Mouse (Mus musculus): ENCODE measurements around the gene Itga6. TPM values are rescaled to one million over a fixed set of nuclear protein-coding genes. Genes with fewer than 3 reads are reported as not detected.

Itga6 gene
- total and polyA plus RNA-seq, 2 experiments: 2.4 to 5.1 TPM

- H3K36me3 ChIP-seq (ENCODE audit: control insufficient read depth, insufficient read depth, low read length): peaks cover 52% of the 10 kb centered on the region
These were observed 141.9 kb downstream of the Itga6 start for GRCm38 (mm10) chr2:71887269-71887668.

GRCm38 (mm10) chr2:71888437-71888836 is 143.0 kb downstream of the Itga6 start:
- TF ChIP-seq CTCF (IDR thresholded peaks at IDR 0.05; ENCODE audit: low read depth, low read length) (0 out of 2 replicates have a peak, but pooled peaks have one; percentile 24), POLR2A (IDR thresholded peaks at IDR 0.05; ENCODE audit: extremely low read depth, insufficient read depth, low read length) (no peak)
- WGBS: 76% methylated on average over 4 of the region's 4 CpGs
- peaks cover 46% of the 10 kb centered on the region for H3K36me3 ChIP-seq (ENCODE audit: control insufficient read depth, insufficient read depth, low read length)
- H3K79me2 ChIP-seq (ENCODE audit: control insufficient read depth, insufficient read depth, low read length): no peaks in the 10 kb centered on the region
- no peaks in the 10 kb centered on the region for H3K27me3 ChIP-seq (ENCODE audit: control insufficient read depth, insufficient read depth, low read length)
- no peak overlapping the region for H3K27ac ChIP-seq (replicated peaks; ENCODE audit: insufficient read depth, low read depth, low read length)
- H3K4me1 ChIP-seq (ENCODE audit: control insufficient read depth, insufficient read depth, low read length): peaks cover 9% of the 10 kb centered on the region
- no peak for DNase-seq (ENCODE audit: extremely low read depth, low read depth, low spot score)
- no peak overlapping the region for H3K4me3 ChIP-seq (ENCODE audit: insufficient read depth, low read depth, low read length)
- no peak overlapping the region for H3K9ac ChIP-seq (ENCODE audit: low read depth, low read length)

More at GRCm38 (mm10) chr2:71887269-71887668, 141.9 kb downstream of the Itga6 start:
- no peak overlapping the region for H3K9ac ChIP-seq (ENCODE audit: low read depth, low read length)
- no peak overlapping the region for H3K27ac ChIP-seq (replicated peaks; ENCODE audit: insufficient read depth, low read depth, low read length)
- no peaks in the 10 kb centered on the region for H3K27me3 ChIP-seq (ENCODE audit: control insufficient read depth, insufficient read depth, low read length)
- no peaks in the 10 kb centered on the region for H3K79me2 ChIP-seq (ENCODE audit: control insufficient read depth, insufficient read depth, low read length)
- no peaks in the 10 kb centered on the region for H3K4me1 ChIP-seq (ENCODE audit: control insufficient read depth, insufficient read depth, low read length)
- TF ChIP-seq CTCF (IDR thresholded peaks at IDR 0.05; ENCODE audit: low read depth, low read length): no peak
- no peak for TF ChIP-seq POLR2A (IDR thresholded peaks at IDR 0.05; ENCODE audit: extremely low read depth, insufficient read depth, low read length)
- WGBS: 86% methylated on average over 4 of the region's 4 CpGs
- no peak overlapping the region for H3K4me3 ChIP-seq (ENCODE audit: insufficient read depth, low read depth, low read length)
- peak; percentile 53 for DNase-seq (ENCODE audit: extremely low read depth, low read depth, low spot score)

- no peak overlapping the region for H3K27ac ChIP-seq (replicated peaks; ENCODE audit: insufficient read depth, low read depth, low read length)
- H3K27me3 ChIP-seq (ENCODE audit: control insufficient read depth, insufficient read depth, low read length): no peaks in the 10 kb centered on the region
- no peak overlapping the region for H3K9ac ChIP-seq (ENCODE audit: low read depth, low read length)
- DNase-seq (ENCODE audit: extremely low read depth, low read depth, low spot score): peak; percentile 37
- H3K79me2 ChIP-seq (ENCODE audit: control insufficient read depth, insufficient read depth, low read length): no peaks in the 10 kb centered on the region
- no peak for TF ChIP-seq POLR2A (IDR thresholded peaks at IDR 0.05; ENCODE audit: extremely low read depth, insufficient read depth, low read length)
- TF ChIP-seq CTCF (IDR thresholded peaks at IDR 0.05; ENCODE audit: low read depth, low read length): no peak
- H3K4me1 ChIP-seq (ENCODE audit: control insufficient read depth, insufficient read depth, low read length): peaks cover 9% of the 10 kb centered on the region
- H3K4me3 ChIP-seq (ENCODE audit: insufficient read depth, low read depth, low read length): no peak overlapping the region
- 95% methylated on average over 2 of the region's 2 CpGs for WGBS
- H3K36me3 ChIP-seq (ENCODE audit: control insufficient read depth, insufficient read depth, low read length): peaks cover 32% of the 10 kb centered on the region
These were observed 146.1 kb downstream of the Itga6 start for GRCm38 (mm10) chr2:71891536-71891935.

- no peaks in the 10 kb centered on the region for H3K27me3 ChIP-seq (ENCODE audit: control insufficient read depth, insufficient read depth, low read length)
- H3K4me1 ChIP-seq (ENCODE audit: control insufficient read depth, insufficient read depth, low read length): peaks cover 9% of the 10 kb centered on the region
- H3K27ac ChIP-seq (replicated peaks; ENCODE audit: insufficient read depth, low read depth, low read length): peak overlapping the region; percentile 33; the same call in 1 of the 2 replicates
- H3K79me2 ChIP-seq (ENCODE audit: control insufficient read depth, insufficient read depth, low read length): no peaks in the 10 kb centered on the region
- no peak overlapping the region for H3K4me3 ChIP-seq (ENCODE audit: insufficient read depth, low read depth, low read length)
- peaks cover 28% of the 10 kb centered on the region for H3K36me3 ChIP-seq (ENCODE audit: control insufficient read depth, insufficient read depth, low read length)
- TF ChIP-seq POLR2A (IDR thresholded peaks at IDR 0.05; ENCODE audit: extremely low read depth, insufficient read depth, low read length) (no peak), CTCF (IDR thresholded peaks at IDR 0.05; ENCODE audit: low read depth, low read length) (no peak)
- H3K9ac ChIP-seq (ENCODE audit: low read depth, low read length): no peak overlapping the region
- peak; percentile 83 for DNase-seq (ENCODE audit: extremely low read depth, low read depth, low spot score)
- whole genome bisulfite sequencing: 40% methylated on average over 7 of the region's 7 CpGs
These were observed 147.4 kb downstream of the Itga6 start for GRCm38 (mm10) chr2:71892741-71893349.

GRCm38 (mm10) chr2:71895596-71896286 is 150.3 kb downstream of the Itga6 start:
- WGBS: 95% methylated on average over 13 of the region's 13 CpGs
- Histone ChIP-seq H3K36me3 (ENCODE audit: control insufficient read depth, insufficient read depth, low read length) (peaks cover 32% of the 10 kb centered on the region), H3K27ac (replicated peaks; ENCODE audit: insufficient read depth, low read depth, low read length) (no peak overlapping the region), H3K4me3 (ENCODE audit: insufficient read depth, low read depth, low read length) (no peak overlapping the region), H3K9ac (ENCODE audit: low read depth, low read length) (no peak overlapping the region), H3K4me1 (ENCODE audit: control insufficient read depth, insufficient read depth, low read length) (peaks cover 9% of the 10 kb centered on the region), H3K27me3 (ENCODE audit: control insufficient read depth, insufficient read depth, low read length) (no peaks in the 10 kb centered on the region), H3K79me2 (ENCODE audit: control insufficient read depth, insufficient read depth, low read length) (no peaks in the 10 kb centered on the region)
- TF ChIP-seq POLR2A (IDR thresholded peaks at IDR 0.05; ENCODE audit: extremely low read depth, insufficient read depth, low read length): no peak
- no peak for TF ChIP-seq CTCF (IDR thresholded peaks at IDR 0.05; ENCODE audit: low read depth, low read length)
- DNase-seq (ENCODE audit: extremely low read depth, low read depth, low spot score): no peak

- TF ChIP-seq CTCF (IDR thresholded peaks at IDR 0.05; ENCODE audit: low read depth, low read length) (no peak), POLR2A (IDR thresholded peaks at IDR 0.05; ENCODE audit: extremely low read depth, insufficient read depth, low read length) (no peak)
- no peak for DNase-seq (ENCODE audit: extremely low read depth, low read depth, low spot score)
- Histone ChIP-seq H3K9ac (ENCODE audit: low read depth, low read length) (no peak overlapping the region), H3K4me3 (ENCODE audit: insufficient read depth, low read depth, low read length) (no peak overlapping the region), H3K4me1 (ENCODE audit: control insufficient read depth, insufficient read depth, low read length) (peaks cover 8% of the 10 kb centered on the region), H3K36me3 (ENCODE audit: control insufficient read depth, insufficient read depth, low read length) (peaks cover 32% of the 10 kb centered on the region), H3K79me2 (ENCODE audit: control insufficient read depth, insufficient read depth, low read length) (no peaks in the 10 kb centered on the region), H3K27me3 (ENCODE audit: control insufficient read depth, insufficient read depth, low read length) (no peaks in the 10 kb centered on the region), H3K27ac (replicated peaks; ENCODE audit: insufficient read depth, low read depth, low read length) (no peak overlapping the region)
- 97% methylated on average over 12 of the region's 12 CpGs for WGBS
These were observed 152.0 kb downstream of the Itga6 start for GRCm38 (mm10) chr2:71897420-71897819.
